Mouse (Mus musculus) heart, postnatal 10 days (tissue): ENCODE results near the gene Rabep1. TPM values are rescaled to one million over a fixed set of nuclear protein-coding genes. Genes with fewer than 3 reads are reported as not detected.

ENCODE experiments used
- DNase-seq, 2 experiments: peaks; one replicate each; pipeline ENCODE4 v3.0.0; 2021
- intact Hi-C: fragments of 180-260 bp; cut with DNase I; formaldehyde crosslinking; loops from one replicate; pipeline ENCODE4 v1.15.1; 2025
- total RNA-seq, 2 experiments: library from RNA; stranded (reverse); gene quantifications; 2 replicates each; pipeline ENCODE4 v1.2.3; 2021

The Rabep1 gene
- total RNA-seq = 10 to 100 TPM; 32.3 to 38.4 TPM

GRCm38 (mm10) chr11:70844559-70845456 is at the start of gene Rabep1:
Gene Rabep1 (plus strand): TSS chr11:70844778.
- intact Hi-C loops = no loop called here
- peak; percentile 96 to 98 for DNase-seq

GRCm38 (mm10) chr11:70802208-70802864 is 42.2 kb upstream of the Rabep1 start:
- intact Hi-C loops = no loop called here
- DNase-seq = no peak

GRCm38 (mm10) chr11:70802865-70803261 is 41.7 kb upstream of the Rabep1 start:
- intact Hi-C loops = no loop called here
- DNase-seq = no peak

- intact Hi-C loops = no loop called here
- no peak for DNase-seq
Observed at GRCm38 (mm10) chr11:70803711-70804200, 40.8 kb upstream of the Rabep1 start.

DNA sequence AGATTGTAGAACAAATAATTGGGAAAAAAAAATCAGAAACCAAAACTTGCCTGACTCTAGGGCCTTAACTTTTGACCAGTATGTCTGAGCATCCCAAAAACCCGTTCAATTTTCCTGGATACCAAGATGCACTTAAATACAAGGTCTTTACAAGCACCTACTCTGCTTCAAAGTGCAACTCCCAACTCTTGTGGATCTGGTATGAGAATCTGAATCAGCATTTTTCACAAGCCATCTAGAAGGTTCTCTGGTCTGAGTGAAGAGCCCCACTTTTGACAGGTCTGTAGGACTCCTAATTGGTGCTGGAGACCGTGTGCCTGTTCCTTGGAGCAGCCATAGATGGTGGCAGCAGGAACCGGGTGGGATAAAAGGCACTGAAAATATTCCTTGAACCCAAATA is 40.2 kb upstream of the Rabep1 start:
- intact Hi-C loops = no loop called here
- no peak for DNase-seq

DNA sequence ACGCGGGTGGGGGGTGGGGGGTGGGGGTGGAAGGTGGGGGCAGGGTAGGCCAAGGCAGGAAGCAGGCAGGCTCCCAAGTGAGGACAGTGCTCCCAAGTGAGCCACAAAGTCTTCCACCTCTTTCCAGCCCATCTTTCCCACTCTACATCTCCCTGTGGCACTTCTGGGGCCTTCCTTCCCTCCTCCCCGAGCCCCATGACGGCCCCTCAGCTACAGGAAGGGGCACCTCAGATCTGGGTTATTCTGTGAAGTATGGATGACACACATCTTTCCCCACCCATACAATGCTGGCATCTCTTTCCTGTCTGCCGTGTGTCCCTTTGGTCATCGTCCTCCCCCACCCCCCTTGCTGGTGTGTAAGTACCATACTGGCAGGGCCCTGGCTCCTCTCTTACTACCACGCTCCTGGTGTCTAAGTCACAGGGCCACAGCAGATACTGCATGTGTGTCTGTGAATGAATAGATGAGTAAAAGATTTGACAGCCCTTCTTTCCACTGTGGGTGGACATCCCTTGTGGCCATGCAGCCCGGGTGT is 38.9 kb upstream of the Rabep1 start:
- intact Hi-C loops = no loop called here

DNA sequence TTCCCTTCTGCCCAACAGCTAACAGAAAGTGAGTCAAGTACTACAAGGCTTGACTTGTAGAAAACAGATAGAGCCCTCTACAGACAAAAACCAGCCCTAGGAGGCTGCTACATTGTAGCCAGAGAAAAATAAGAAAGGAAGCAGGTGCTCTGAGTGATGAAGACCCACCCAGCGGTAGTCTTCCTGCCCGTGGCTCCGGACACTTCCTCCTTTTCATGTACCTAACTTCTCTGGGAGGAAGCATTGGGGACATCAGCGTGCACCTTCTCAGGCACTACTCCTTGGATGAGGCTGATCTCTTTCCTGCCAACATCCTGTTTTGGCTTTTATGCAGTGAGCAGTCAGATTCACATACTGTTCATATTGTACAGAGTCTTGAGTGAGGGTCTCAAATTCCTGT is 37.9 kb upstream of the Rabep1 start:
- intact Hi-C loops = no loop called here
- no peak for DNase-seq

More for the DNA sequence above, 38.9 kb upstream of the Rabep1 start:
- no peak for DNase-seq

- DNase-seq = no peak
- intact Hi-C loops = no loop called here
Observed at GRCm38 (mm10) chr11:70807630-70808029, 36.9 kb upstream of the Rabep1 start.

GRCm38 (mm10) chr11:70808101-70808500 is 36.5 kb upstream of the Rabep1 start:
- intact Hi-C loops = no loop called here
- DNase-seq = no peak

GRCm38 (mm10) chr11:70809011-70809410 is 35.6 kb upstream of the Rabep1 start:
- intact Hi-C loops = no loop called here
- no peak for DNase-seq

DNA sequence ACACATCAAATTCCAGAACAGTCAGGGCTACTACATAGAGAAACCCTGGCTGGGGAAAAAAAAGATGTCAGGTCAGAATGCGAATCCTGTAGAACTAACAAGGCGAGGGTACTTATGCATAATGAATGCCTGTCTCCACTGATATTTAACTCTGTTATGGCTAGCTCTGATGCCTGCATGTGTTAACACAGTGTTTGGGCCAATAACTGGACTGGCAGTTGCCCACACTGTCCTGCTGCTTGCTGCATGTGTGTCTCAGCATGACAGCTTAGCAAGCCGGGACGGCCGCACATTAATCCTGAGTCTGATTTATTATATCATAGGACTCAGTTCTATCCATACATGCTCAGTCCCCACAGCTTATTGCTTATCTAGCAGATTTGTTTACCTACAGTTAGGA is 33.5 kb upstream of the Rabep1 start:
- intact Hi-C loops = no loop called here
- DNase-seq = no peak

DNA sequence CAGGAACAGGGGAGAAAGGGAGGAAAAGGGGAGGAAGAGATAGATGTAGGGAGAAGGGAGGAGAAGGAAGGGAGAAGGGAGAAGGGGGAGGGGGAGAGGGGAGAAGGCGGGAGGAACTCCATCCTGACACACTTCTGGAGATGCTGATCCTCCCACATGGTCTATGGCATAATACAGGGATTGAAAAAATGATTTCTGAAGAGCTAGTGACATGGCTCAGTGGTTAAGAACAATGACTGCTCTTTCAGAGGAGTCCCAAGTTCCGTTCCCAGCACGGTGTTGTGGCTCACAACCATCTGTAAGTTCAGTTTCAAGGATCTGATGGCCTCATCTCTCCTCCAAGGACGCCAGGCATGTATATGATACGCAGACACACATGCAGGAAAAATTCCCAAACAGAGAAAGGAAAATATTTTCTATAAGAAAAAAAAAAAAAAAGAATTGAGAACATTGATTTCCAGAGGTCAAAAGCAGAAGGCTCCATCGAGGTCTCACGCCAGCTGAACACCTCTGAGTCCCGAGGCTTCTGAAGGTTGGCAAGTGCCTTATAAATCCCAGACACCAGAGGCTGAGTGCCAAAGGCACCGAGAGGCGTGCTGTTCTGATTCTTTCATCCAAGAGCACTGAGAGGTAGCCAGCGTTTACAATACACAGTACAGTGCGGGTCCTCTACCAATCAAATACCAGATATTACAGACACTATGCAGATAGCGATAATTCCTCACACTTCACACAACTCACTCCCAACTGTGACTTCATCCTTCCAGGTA is 32.9 kb upstream of the Rabep1 start:
- intact Hi-C loops = no loop called here
- DNase-seq = no peak

GRCm38 (mm10) chr11:70812365-70812764 is 32.2 kb upstream of the Rabep1 start, which contains the start of gene Scimp:
Gene Scimp (minus strand): TSS chr11:70812586.
- intact Hi-C loops = no loop called here
- no peak for DNase-seq

DNA sequence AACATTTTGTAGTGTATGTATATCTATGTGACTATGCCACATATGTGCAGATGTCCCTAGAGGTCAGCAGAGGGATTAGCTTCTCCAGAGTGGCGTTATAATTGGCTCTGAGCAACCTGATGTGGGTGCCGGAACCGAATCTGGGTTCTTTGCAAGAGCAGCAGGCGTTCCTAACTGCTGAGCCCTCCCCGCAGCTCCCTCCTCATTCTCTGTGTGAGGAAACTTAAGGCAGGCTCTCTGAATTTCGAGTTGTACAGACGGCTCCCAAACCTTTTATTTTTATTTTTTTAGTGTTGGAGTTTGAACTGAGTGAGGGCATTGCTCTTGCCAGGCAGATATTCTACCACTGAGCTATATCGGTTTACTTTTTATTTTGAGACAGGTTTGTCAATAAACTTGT is 29.5 kb upstream of the Rabep1 start:
- no peak for DNase-seq
- intact Hi-C loops = loop anchor here (1.0 kb wide), 1 partner anchor 38 kb away; no protein-coding TSS in a partner anchor

DNA sequence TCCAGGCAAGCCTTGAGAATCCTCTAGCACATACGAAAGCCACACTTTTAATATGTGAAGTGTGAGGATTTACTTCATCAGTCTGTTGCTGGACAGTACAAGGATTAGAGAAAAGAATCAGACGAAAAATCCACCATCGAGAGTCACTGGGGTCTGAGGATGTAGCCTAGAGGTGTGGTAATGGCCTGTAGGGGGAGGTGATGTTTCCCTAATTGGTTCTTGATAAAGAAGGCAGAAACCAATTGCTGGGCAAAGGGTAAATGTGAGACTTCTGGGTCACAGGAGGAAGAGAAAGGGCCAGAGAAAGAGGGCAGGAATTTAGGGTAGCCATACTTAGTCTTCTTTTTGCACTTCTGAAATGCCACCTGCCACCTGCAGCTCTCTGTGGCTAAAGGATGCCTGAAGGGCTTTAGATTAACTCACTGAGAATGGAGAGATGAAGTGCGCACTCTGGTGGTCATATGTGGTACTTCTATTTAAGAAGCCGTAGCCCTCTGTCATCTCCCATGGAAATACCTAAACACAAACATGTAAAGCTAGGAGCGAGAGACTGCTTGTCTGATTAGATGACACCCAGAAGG is 29.0 kb upstream of the Rabep1 start:
- intact Hi-C loops = loop anchor here (1.0 kb wide), 1 partner anchor 38 kb away; no protein-coding TSS in a partner anchor
- peak; percentile 61 to 80 for DNase-seq

GRCm38 (mm10) chr11:70816770-70817169 is 27.8 kb upstream of the Rabep1 start:
- intact Hi-C loops = no loop called here
- no peak for DNase-seq

GRCm38 (mm10) chr11:70820120-70820519 is 24.5 kb upstream of the Rabep1 start:
- DNase-seq = no peak
- intact Hi-C loops = no loop called here

GRCm38 (mm10) chr11:70821728-70822591 is 22.6 kb upstream of the Rabep1 start:
- intact Hi-C loops = no loop called here
- DNase-seq = peak in 1 of 2 experiments; percentile 24

DNA sequence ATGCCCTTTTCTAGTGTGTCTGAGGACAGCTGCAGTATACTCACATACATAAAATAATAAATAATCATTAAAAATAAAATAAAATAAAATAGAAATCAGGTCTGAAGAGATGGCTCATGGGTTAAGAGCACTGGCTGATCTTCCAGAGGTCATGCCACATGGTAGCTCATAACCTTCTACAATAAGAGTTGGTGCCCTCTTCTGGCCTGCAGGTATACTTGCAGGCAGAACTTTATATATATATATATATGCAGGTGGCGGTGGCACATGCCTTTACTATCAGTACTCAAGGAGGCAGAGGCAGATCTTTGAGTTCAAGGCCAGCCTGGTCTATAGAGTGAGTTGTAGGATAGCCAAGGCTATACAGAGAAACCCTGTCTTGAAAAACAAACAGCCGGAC is 18.4 kb upstream of the Rabep1 start:
- intact Hi-C loops = no loop called here
- DNase-seq = no peak
